Mouse (Mus musculus) heart, postnatal 0 days (tissue): ENCODE measurements around the gene Gpld1.

Experiments used
- CTCF ChIP-seq: IDR thresholded peaks from 2 replicates; pipeline ENCODE4 v1.5.1; 2016; ENCODE audit warnings: antibody characterized with exemption, control low read depth, low read depth
- EP300 ChIP-seq: IDR thresholded peaks from 2 replicates; pipeline ENCODE4 v1.6.1; 2016; ENCODE audit warnings: antibody characterized with exemption, low read depth

GRCm38 (mm10) chr13:24930591-24930990 is 12.4 kb upstream of the Gpld1 start:
- no peak for TF ChIP-seq CTCF
- TF ChIP-seq EP300 = no peak
